Mouse (Mus musculus) limb, embryonic 12.5 days (tissue): ENCODE results near the gene Rtca. TPM values are rescaled to one million over a fixed set of nuclear protein-coding genes. Genes with fewer than 3 reads are reported as not detected.

Experiments used
- polyA plus RNA-seq: library from polyadenylated mRNA; unstranded; fragments of >200 nt; fragmentation: Nextera tagmentation; extraction: Ambion mirVana; gene quantifications from 2 replicates; pipeline ENCODE4 v1.2.1, GENCODE M21; 2016

Rtca gene
- polyA plus RNA-seq, 1 experiment from 2014 or later: 89.9 TPM

Other genes with a start within 250 kb of the Rtca start
- gene Cdc14a, start 84.2 kb downstream of the Rtca start, polyA plus RNA-seq: 14.5 and 16.0 TPM in 2 replicates
- gene Dbt, start 4.9 kb upstream of the Rtca start, polyA plus RNA-seq: 15.1 and 15.5 TPM in 2 replicates
- 0.31 and 0.87 TPM in 2 replicates for gene Lrrc39, start 54.8 kb upstream of the Rtca start, polyA plus RNA-seq
- 34.2 and 35.2 TPM in 2 replicates for gene Sass6, start 86.8 kb upstream of the Rtca start, polyA plus RNA-seq
- gene Trmt13, start 106.4 kb upstream of the Rtca start, polyA plus RNA-seq: 34.1 and 38.8 TPM in 2 replicates
- 84.7 and 88.4 TPM in 2 replicates for gene Mfsd14a, start 154.5 kb upstream of the Rtca start, polyA plus RNA-seq
- gene Gm43191, start 173.1 kb upstream of the Rtca start, polyA plus RNA-seq: 0.61 TPM in 1 of 2 replicates, not detected in the other
- 11.3 and 12.7 TPM in 2 replicates for gene Slc35a3, start 204.6 kb upstream of the Rtca start, polyA plus RNA-seq